Mouse (Mus musculus): ENCODE results near the gene Papss2. TPM values are rescaled to one million over a fixed set of nuclear protein-coding genes. Genes with fewer than 3 reads are reported as not detected.
"Not testable (repeated sequence)": the region's sequence is repeated elsewhere in the genome, so short reads cannot be mapped to it uniquely, and the experiment has no call there.

Papss2 gene
- total RNA-seq, 2 experiments from 2014 or later = 0.61 to 0.96 TPM

- no peak for ATAC-seq (replicated peaks; ENCODE audit: low FRiP score, low TSS enrichment, poor library complexity, severe bottlenecking)
These were observed 33.1 kb downstream of the Papss2 start for GRCm38 (mm10) chr19:32628572-32629132.

DNA sequence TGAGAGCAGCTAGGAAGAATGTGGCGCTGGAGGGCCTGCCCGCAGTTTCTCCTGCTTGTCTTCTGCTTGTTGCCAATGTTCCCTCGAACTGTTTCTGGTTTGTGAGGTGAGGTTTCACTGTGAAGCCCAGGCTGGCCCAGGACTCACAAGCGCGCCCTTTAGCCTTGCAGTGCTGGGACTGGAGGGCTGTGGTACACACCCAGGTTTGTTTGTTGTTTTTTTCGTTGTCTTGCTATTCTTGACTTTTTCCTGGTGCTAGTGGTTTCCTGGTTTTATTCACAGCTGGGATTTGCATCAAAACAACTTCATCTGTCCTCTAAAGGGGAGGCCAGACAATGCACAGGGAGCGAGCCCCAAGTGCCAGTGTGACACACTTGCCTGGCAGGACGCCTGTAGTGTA is 39.3 kb downstream of the Papss2 start:
- ATAC-seq (replicated peaks; ENCODE audit: low FRiP score, low TSS enrichment, poor library complexity, severe bottlenecking) = no peak

GRCm38 (mm10) chr19:32637357-32638275 is 42.0 kb downstream of the Papss2 start:
- ATAC-seq (replicated peaks; ENCODE audit: low FRiP score, low TSS enrichment, poor library complexity, severe bottlenecking) = peak; percentile 53; the same call in 1 of the 2 replicates

- peak; percentile 51 for ATAC-seq (replicated peaks; ENCODE audit: low FRiP score, low TSS enrichment, poor library complexity, severe bottlenecking)
These were observed 42.8 kb downstream of the Papss2 start for GRCm38 (mm10) chr19:32638276-32638903.

DNA sequence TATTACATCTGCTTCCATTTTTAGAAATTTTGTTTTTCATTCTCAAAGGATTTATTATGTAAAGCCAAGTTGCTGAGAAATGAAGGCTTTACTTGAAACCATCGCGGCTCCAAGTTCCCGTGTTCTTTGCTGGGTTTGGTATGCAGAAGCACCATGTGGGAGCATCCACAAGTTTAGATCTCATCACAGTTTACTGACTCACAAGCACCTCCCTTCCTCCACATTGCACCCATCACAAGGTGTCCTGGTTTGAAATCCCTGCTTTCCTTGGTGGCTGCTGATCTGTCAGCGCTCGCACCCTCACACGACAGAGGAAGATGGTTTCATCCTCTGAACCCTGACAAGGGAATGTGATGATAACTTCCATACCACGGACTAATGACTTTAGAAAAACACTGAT is 45.9 kb downstream of the Papss2 start:
- no peak for ATAC-seq (replicated peaks; ENCODE audit: low FRiP score, low TSS enrichment, poor library complexity, severe bottlenecking)

GRCm38 (mm10) chr19:32641995-32642394 is 46.4 kb downstream of the Papss2 start:
- no peak for ATAC-seq (replicated peaks; ENCODE audit: low FRiP score, low TSS enrichment, poor library complexity, severe bottlenecking)

DNA sequence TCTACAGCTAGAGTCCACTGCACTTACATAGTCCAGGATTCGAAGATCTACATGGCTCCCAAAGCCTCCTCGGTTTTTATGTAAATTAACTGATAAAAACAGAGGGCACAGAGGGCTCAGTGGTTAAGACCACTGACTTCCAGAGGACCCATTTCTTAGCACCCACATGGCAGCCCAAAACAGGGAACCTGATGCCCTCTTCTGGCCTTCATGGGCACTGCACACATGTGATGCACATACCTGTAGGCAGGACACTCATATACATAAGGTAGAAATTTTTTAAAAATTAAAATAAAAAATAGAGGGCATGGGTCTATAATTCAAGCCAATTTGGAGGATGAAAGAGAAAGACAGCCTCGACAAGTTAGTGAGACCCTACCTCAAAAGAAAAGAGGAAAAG is 48.1 kb downstream of the Papss2 start:
- no peak for ATAC-seq (replicated peaks; ENCODE audit: low FRiP score, low TSS enrichment, poor library complexity, severe bottlenecking)

GRCm38 (mm10) chr19:32645939-32646338 is 50.3 kb downstream of the Papss2 start:
- no peak for ATAC-seq (replicated peaks; ENCODE audit: low FRiP score, low TSS enrichment, poor library complexity, severe bottlenecking)

GRCm38 (mm10) chr19:32646382-32646781 is 50.8 kb downstream of the Papss2 start:
- ATAC-seq (replicated peaks; ENCODE audit: low FRiP score, low TSS enrichment, poor library complexity, severe bottlenecking) = no peak

DNA sequence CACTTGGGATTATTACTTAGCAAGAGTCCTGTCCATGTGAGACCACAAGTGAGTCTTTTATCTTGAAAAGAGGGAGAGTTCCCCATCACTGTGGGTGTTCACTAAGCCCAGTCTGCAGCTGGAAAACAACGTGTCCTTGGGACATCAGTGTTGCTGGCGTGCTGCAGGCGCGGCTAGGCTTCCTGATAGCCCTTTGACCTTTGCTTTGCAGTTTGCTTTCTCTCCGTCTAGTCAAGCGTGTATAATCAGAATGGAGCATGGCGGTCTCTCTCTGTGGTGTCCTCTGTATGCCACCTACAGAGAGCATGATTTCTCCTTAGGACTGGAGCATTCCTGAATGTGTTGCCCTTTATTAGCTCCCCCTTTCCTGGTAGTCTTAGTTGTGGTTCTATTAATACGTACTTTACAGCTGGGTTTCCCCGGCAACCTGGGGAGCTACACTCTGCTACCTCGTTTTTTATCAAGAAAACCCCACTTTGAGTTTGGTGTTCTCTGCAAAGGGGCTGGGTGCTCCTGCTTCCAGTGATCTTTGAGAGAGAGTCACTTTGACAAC is 52.5 kb downstream of the Papss2 start:
- no peak for ATAC-seq (replicated peaks; ENCODE audit: low FRiP score, low TSS enrichment, poor library complexity, severe bottlenecking)

DNA sequence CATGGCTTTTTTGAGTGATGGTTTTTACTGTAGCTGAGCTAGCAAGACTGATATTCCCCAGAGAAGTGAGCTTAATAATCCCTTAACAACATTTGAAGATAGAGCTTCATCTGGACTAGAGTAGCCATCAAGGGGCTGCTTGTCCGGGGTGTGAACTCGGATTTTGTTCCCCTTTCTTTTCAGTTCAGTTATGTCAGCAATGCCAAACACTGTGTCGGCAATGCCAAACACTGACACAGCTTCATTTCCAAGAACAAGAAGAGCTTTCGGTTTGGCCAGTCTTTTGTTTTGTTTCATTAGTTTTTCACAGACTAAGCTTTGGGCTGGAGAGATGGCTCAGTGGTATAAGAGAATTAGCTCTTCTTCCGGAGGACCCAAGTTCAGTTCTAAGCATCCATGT is 55.5 kb downstream of the Papss2 start:
- no peak for ATAC-seq (replicated peaks; ENCODE audit: low FRiP score, low TSS enrichment, poor library complexity, severe bottlenecking)

DNA sequence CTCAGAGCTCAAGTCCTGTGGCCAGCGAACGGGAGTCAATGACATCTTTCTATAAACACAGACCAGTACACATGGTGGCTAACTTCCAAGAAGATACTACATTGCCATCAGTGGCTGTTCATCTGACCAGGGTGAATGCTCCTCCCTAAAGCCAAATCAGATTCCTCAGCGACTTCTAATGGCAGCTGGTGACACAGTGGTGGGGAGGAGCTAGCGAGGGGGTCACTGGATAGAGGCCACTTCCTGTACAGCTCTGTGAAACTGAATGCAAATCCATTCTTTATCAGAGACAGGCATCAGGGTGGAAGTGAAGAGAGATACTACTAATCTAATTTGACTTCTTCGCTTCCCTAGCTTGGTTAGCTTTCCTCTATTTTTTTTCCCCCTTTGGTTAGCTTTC is 57.5 kb downstream of the Papss2 start:
- ATAC-seq (replicated peaks; ENCODE audit: low FRiP score, low TSS enrichment, poor library complexity, severe bottlenecking) = no peak

GRCm38 (mm10) chr19:32653630-32654362 is 58.2 kb downstream of the Papss2 start:
- ATAC-seq (replicated peaks; ENCODE audit: low FRiP score, low TSS enrichment, poor library complexity, severe bottlenecking) = peak; percentile 55

DNA sequence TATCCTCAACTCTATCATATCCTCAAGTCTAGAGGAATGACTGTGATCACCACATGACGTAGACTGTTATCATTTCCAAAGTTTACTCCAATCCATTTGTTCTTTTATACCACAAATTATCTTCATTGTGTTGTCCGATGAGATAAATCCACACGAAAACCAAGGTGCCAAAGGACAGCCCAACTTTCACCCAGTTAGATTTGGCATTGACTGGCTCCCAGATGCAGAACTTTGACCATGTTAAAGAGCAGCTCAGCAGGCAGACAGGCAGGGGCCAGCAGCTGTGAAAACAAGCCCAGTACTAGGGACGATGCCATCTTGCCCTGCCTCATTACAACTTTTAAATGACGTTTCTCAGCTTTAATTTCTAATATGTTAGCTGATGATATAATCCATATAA is 63.8 kb downstream of the Papss2 start:
- no peak for ATAC-seq (replicated peaks; ENCODE audit: low FRiP score, low TSS enrichment, poor library complexity, severe bottlenecking)

DNA sequence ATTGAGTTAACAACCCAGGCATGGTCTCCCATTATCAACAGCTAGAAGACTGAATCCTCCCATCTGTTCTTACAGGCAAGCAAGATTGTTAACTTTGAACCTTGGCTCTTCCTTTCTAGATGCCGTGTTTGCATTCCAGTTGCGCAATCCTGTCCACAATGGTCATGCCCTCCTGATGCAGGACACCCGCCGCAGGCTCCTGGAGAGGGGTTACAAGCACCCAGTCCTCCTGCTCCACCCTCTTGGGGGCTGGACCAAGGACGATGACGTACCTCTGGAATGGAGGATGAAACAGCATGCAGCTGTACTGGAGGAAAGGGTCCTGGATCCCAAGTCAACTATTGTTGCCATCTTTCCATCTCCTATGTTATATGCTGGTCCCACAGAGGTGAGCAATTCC is 67.3 kb downstream of the Papss2 start:
- no peak for ATAC-seq (replicated peaks; ENCODE audit: low FRiP score, low TSS enrichment, poor library complexity, severe bottlenecking)

DNA sequence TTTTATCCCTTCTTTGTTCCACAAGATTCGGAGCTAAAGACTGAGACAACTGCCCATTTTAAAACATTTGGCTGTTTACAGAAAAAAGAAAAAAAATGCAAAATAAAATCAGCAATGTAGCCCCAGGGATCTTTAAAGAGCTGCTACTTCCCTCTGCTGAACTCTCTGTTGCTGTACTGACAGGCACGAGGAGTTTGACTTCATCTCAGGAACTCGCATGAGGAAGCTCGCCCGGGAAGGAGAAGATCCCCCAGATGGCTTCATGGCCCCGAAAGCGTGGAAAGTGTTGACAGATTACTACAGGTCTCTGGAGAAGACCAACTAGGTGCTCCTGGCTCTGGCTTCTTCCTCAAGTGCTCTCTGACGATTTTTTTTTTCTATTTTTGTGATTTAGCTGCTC is 69.7 kb downstream of the Papss2 start:
- ATAC-seq (replicated peaks; ENCODE audit: low FRiP score, low TSS enrichment, poor library complexity, severe bottlenecking) = no peak

DNA sequence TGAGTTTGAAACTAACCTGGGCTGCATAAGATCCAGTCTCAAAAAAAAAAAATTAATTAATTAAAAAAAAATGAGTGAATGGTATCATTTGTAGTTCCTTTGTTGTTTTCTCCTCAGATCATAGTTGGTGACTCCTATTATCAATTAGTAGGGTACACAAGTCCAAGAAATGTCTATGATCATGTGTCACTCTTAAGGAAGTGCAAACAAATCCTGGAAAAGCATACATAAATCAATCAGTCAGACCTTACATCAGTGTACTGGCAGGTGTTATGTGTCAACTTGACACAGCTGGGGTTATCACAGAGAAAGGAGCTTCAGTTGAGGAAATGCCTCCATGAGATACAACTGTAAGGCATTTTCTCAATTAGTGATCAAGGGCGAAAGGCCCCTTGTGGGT is 72.2 kb downstream of the Papss2 start:
- ATAC-seq (replicated peaks; ENCODE audit: low FRiP score, low TSS enrichment, poor library complexity, severe bottlenecking) = not testable (repeated sequence)

DNA sequence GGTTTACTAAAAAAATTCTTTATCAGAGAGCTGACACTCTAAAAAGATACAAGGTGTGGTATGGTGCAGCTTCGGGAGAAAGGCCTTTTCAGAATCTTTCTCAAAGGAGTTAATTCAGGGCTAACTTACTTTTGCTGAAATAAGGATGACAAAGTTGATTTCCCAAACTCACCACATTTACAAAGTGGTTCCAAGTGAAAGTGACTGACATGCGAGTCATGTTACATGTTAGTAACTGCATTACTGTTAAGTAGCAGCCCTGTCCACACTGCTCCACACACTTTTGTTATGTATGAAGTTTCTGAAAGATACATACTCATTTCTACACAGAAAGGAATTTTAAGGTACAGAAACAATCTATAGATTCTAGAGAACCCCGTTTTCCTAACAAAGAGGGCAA is 80.2 kb downstream of the Papss2 start:
- ATAC-seq (replicated peaks; ENCODE audit: low FRiP score, low TSS enrichment, poor library complexity, severe bottlenecking) = no peak

- ATAC-seq (replicated peaks; ENCODE audit: low FRiP score, low TSS enrichment, poor library complexity, severe bottlenecking) = no peak
These were observed 85.3 kb downstream of the Papss2 start for GRCm38 (mm10) chr19:32680894-32681293.

DNA sequence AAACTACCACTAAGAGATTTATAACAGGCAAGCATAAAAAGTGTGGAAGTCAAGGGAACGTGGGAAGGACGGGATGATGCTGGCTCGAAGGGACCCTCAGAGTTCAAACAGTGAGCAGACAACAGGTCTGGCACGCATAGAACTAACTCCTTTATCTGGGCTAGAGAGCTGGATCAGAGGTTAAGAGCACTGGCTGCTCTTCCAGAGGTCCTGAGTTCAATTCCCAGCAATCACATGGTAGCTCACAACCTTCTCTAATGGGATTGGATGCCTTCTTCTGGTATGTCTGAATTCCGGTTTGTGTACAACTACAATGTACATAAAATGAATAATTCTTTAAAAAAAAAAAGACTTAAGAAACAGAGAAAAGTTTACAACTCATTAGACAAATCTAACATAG is 87.5 kb downstream of the Papss2 start:
- ATAC-seq (replicated peaks; ENCODE audit: low FRiP score, low TSS enrichment, poor library complexity, severe bottlenecking) = no peak

All from megakaryocyte-erythroid progenitor cell, adult 5-6 weeks (primary cell).